Comparison of ENCODE assay signal across 21 mouse cellular contexts in genomic region chr11:88636319-88636718, GRCm38 (mm10).
A peak's percentile ranks its signal among the peaks of the same experiment; 100 is the strongest.
DNase-seq lines count a peak whose midpoint lies in the region; ATAC-seq and TF ChIP-seq lines count a peak whose summit lies in the region.
"Had no signal": no experiment of that assay in that cellular context is flagged by ENCODE, and none has a peak within 500 bp of the region (broad histone marks: within the 10 kb centered on the region; RNA-seq: fewer than 3 reads in every experiment).

No protein-coding gene starts in this region.

- H3K9me3 ChIP-seq in forebrain, embryonic 10.5 days, result no peaks in the 10 kb centered on the region
- H3K9me3 ChIP-seq in forebrain, embryonic 16.5 days (ENCODE audit: control insufficient read depth, low read length), result no peaks in the 10 kb centered on the region
- no peaks in the 10 kb centered on the region for H3K9me3 ChIP-seq in hindbrain, embryonic 13.5 days
- no peaks in the 10 kb centered on the region for H3K9me3 ChIP-seq in hindbrain, embryonic 14.5 days (ENCODE audit: control insufficient read depth, low read length)
- H3K9me3 ChIP-seq in neural tube, embryonic 13.5 days, result no peaks in the 10 kb centered on the region
- no peaks in the 10 kb centered on the region for H3K9me3 ChIP-seq in midbrain, postnatal 0 days (ENCODE audit: low read length)
- H3K9me3 ChIP-seq: embryonic facial prominence, embryonic 10.5 days; G1E; heart, embryonic 15.5 days had no signal

- H3K36me3 ChIP-seq in forebrain, embryonic 10.5 days (replicated peaks), result peaks cover 94% of the 10 kb centered on the region
- no peaks in the 10 kb centered on the region for H3K36me3 ChIP-seq in forebrain, embryonic 16.5 days (ENCODE audit: control insufficient read depth, insufficient read depth)
- peaks cover 3% of the 10 kb centered on the region; the same call in 1 of the 2 replicates for H3K36me3 ChIP-seq in hindbrain, embryonic 13.5 days
- H3K36me3 ChIP-seq in hindbrain, embryonic 14.5 days (replicated peaks; ENCODE audit: control insufficient read depth, insufficient read depth), result 0 out of 2 replicates have a peak, but pooled peaks cover 4% of the 10 kb centered on the region
- no peaks in the 10 kb centered on the region for H3K36me3 ChIP-seq in neural tube, embryonic 13.5 days
- H3K36me3 ChIP-seq in midbrain, postnatal 0 days (ENCODE audit: insufficient read depth, low read length), result no peaks in the 10 kb centered on the region
- H3K36me3 ChIP-seq: heart, embryonic 15.5 days had no signal

- no peak for DNase-seq in forebrain, embryonic 10.5 days (ENCODE audit: extremely low spot score, low spot score)
- DNase-seq in hindbrain, embryonic 14.5 days (ENCODE audit: low spot score), result no peak
- no peak for DNase-seq in neural tube, embryonic 10.5 days (ENCODE audit: extremely low spot score, low spot score)
- DNase-seq in midbrain, postnatal 0 days (ENCODE audit: low spot score), result no peak
- DNase-seq in right cerebral cortex, postnatal 25 days, result no peak
- DNase-seq: adrenal gland, adult 8-10 months; adrenal gland, postnatal 36 days; B cell, adult 2 months; cerebellum, postnatal 10 days; forebrain, postnatal 0 days; heart, adult 18-20 months; heart, postnatal 14 days had no signal

- H3K4me1 ChIP-seq in forebrain, embryonic 10.5 days, result peaks cover 81% of the 10 kb centered on the region
- H3K4me1 ChIP-seq in forebrain, embryonic 16.5 days (replicated peaks; ENCODE audit: control insufficient read depth, insufficient read depth, low read length), result peaks cover 6% of the 10 kb centered on the region; the same call in 1 of the 2 replicates
- peaks cover 67% of the 10 kb centered on the region for H3K4me1 ChIP-seq in hindbrain, embryonic 13.5 days (replicated peaks)
- H3K4me1 ChIP-seq in hindbrain, embryonic 14.5 days (replicated peaks; ENCODE audit: control insufficient read depth, insufficient read depth, low read length), result peaks cover 35% of the 10 kb centered on the region
- peaks cover 60% of the 10 kb centered on the region for H3K4me1 ChIP-seq in neural tube, embryonic 13.5 days (replicated peaks)
- peaks cover 5% of the 10 kb centered on the region; the same call in 1 of the 2 replicates for H3K4me1 ChIP-seq in midbrain, postnatal 0 days (ENCODE audit: insufficient read depth, low read length)

- H3K27me3 ChIP-seq in forebrain, embryonic 10.5 days (ENCODE audit: poor library complexity, severe bottlenecking), result no peaks in the 10 kb centered on the region
- H3K27me3 ChIP-seq in forebrain, embryonic 16.5 days (replicated peaks; ENCODE audit: control insufficient read depth, insufficient read depth, low read length), result no peaks in the 10 kb centered on the region
- no peaks in the 10 kb centered on the region for H3K27me3 ChIP-seq in hindbrain, embryonic 13.5 days
- no peaks in the 10 kb centered on the region for H3K27me3 ChIP-seq in hindbrain, embryonic 14.5 days (ENCODE audit: control insufficient read depth, insufficient read depth, low read length)
- no peaks in the 10 kb centered on the region for H3K27me3 ChIP-seq in neural tube, embryonic 13.5 days
- H3K27me3 ChIP-seq in midbrain, postnatal 0 days (ENCODE audit: insufficient read depth, low read length), result no peaks in the 10 kb centered on the region
- H3K27me3 ChIP-seq: heart, embryonic 15.5 days had no signal

- H3K4me2 ChIP-seq in forebrain, embryonic 16.5 days (ENCODE audit: low read length), result no peak overlapping the region
- no peak overlapping the region for H3K4me2 ChIP-seq in hindbrain, embryonic 13.5 days
- no peak overlapping the region for H3K4me2 ChIP-seq in hindbrain, embryonic 14.5 days (replicated peaks)
- no peak overlapping the region for H3K4me2 ChIP-seq in neural tube, embryonic 13.5 days
- H3K4me2 ChIP-seq in midbrain, postnatal 0 days (ENCODE audit: low read depth, low read length, poor library complexity, severe bottlenecking), result no peak overlapping the region
- H3K4me2 ChIP-seq: heart, embryonic 11.5 days; heart, embryonic 15.5 days had no signal

- no peak for ATAC-seq in forebrain, embryonic 16.5 days
- ATAC-seq in hindbrain, embryonic 13.5 days (ENCODE audit: low FRiP score), result no peak
- no peak for ATAC-seq in hindbrain, embryonic 14.5 days (ENCODE audit: low FRiP score)
- no peak for ATAC-seq in neural tube, embryonic 13.5 days (ENCODE audit: low read depth)
- ATAC-seq in midbrain, postnatal 0 days (ENCODE audit: low FRiP score), result no peak
- ATAC-seq: CD4-positive, CD25-positive, alpha-beta regulatory T cell, adult 4 months; forebrain, postnatal 0 days; hindbrain, embryonic 16.5 days had no signal

- 95% methylated on average over 5 of the region's 5 CpGs for WGBS in forebrain, embryonic 10.5 days
- 86% methylated on average over 5 of the region's 5 CpGs for WGBS in forebrain, embryonic 16.5 days
- WGBS in hindbrain, embryonic 13.5 days, result 88% methylated on average over 5 of the region's 5 CpGs
- 89% methylated on average over 5 of the region's 5 CpGs for WGBS in hindbrain, embryonic 14.5 days
- 87% methylated on average over 5 of the region's 5 CpGs for WGBS in neural tube, embryonic 13.5 days
- WGBS in midbrain, postnatal 0 days, result 86% methylated on average over 5 of the region's 5 CpGs

- no peak overlapping the region for H3K9ac ChIP-seq in forebrain, embryonic 16.5 days (replicated peaks; ENCODE audit: low read depth, low read length)
- H3K9ac ChIP-seq in hindbrain, embryonic 13.5 days, result no peak overlapping the region
- no peak overlapping the region for H3K9ac ChIP-seq in hindbrain, embryonic 14.5 days
- H3K9ac ChIP-seq in neural tube, embryonic 13.5 days, result no peak overlapping the region
- H3K9ac ChIP-seq in midbrain, postnatal 0 days (replicated peaks; ENCODE audit: low read length, poor library complexity, severe bottlenecking), result no peak overlapping the region
- H3K9ac ChIP-seq: forebrain, postnatal 0 days; heart, embryonic 15.5 days had no signal

- no peak overlapping the region for H3K4me3 ChIP-seq in forebrain, embryonic 10.5 days
- no peak overlapping the region for H3K4me3 ChIP-seq in forebrain, embryonic 16.5 days (replicated peaks; ENCODE audit: low read length)
- H3K4me3 ChIP-seq in hindbrain, embryonic 13.5 days, result no peak overlapping the region
- no peak overlapping the region for H3K4me3 ChIP-seq in hindbrain, embryonic 14.5 days (replicated peaks; ENCODE audit: low read length)
- H3K4me3 ChIP-seq in neural tube, embryonic 13.5 days, result no peak overlapping the region
- no peak overlapping the region for H3K4me3 ChIP-seq in midbrain, postnatal 0 days (ENCODE audit: low read depth, low read length)
- H3K4me3 ChIP-seq: embryonic facial prominence, embryonic 10.5 days; heart, embryonic 15.5 days had no signal

- H3K27ac ChIP-seq in forebrain, embryonic 10.5 days, result peak overlapping the region; percentile 51; the same call in 1 of the 2 replicates
- H3K27ac ChIP-seq in forebrain, embryonic 16.5 days (ENCODE audit: low read length), result no peak overlapping the region
- H3K27ac ChIP-seq in hindbrain, embryonic 13.5 days, result peak overlapping the region; percentile 64
- H3K27ac ChIP-seq in hindbrain, embryonic 14.5 days, result no peak overlapping the region; the same call in 1 of the 2 replicates
- 0 out of 2 replicates have a peak overlapping the region, but pooled peaks have one; percentile 33 for H3K27ac ChIP-seq in neural tube, embryonic 13.5 days (replicated peaks)
- H3K27ac ChIP-seq in midbrain, postnatal 0 days (ENCODE audit: low read depth, low read length), result 0 out of 2 replicates have a peak overlapping the region, but pooled peaks have one; percentile 3
- H3K27ac ChIP-seq: embryonic facial prominence, embryonic 10.5 days; heart, embryonic 15.5 days had no signal

- TF ChIP-seq CTCF in midbrain, postnatal 0 days (IDR thresholded peaks at IDR 0.05), result no peak

Comparison
In these comparisons a context has a peak if more than half of its experiments do, and no peak if none do; other contexts are left out.
1. H3K27ac ChIP-seq: peak in forebrain, embryonic 10.5 days (single experiment), hindbrain, embryonic 13.5 days (single experiment), neural tube, embryonic 13.5 days (single experiment) and midbrain, postnatal 0 days (single experiment); none in forebrain, embryonic 16.5 days (single experiment) and hindbrain, embryonic 14.5 days (single experiment).